Mouse (Mus musculus): ENCODE data around the gene Mbd4. TPM values are rescaled to one million over a fixed set of nuclear protein-coding genes. Genes with fewer than 3 reads are reported as not detected.
"Not testable (repeated sequence)": the region's sequence is repeated elsewhere in the genome, so short reads cannot be mapped to it uniquely, and the experiment has no call there.

Mbd4 gene
- polyA plus RNA-seq, 1 experiment: 9.5 TPM

DNA sequence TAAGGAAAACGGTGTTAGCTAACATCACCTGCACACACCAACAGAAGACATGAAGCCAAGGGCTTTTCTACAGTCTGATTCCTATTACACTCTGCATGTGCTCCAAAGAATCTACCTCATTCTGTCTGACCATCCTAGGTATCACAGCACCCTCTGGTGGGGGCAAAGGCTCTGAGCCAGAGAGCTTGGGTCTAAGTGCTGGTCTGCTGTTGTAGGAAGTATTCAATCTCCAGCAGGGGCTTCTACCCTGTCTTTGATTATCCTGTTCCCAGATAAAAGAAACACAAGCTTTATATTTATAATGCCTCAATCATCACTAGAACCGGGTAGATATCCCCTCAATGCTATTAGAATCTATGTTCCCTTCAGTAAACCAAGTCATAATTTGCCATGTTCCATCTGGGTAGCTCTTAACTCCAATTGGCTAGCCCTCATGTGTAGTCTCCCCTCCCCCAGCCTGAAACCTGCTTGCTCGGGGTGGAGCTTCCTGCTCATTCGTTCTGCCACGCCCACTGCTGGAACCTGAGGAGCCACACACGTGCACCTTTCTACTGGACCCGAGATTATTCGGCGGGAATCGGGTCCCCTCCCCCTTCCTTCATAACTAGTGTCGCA, 29.2 kb downstream of the Mbd4 start:
- not testable (repeated sequence) for H3K4me3 ChIP-seq (replicated peaks; ENCODE audit: insufficient read depth, low read depth, low read length); H3K27ac ChIP-seq (ENCODE audit: insufficient read depth, low read length); H3K27me3 ChIP-seq (ENCODE audit: control insufficient read depth, insufficient read depth, low read length); DNase-seq; H3K4me1 ChIP-seq (ENCODE audit: control insufficient read depth, insufficient read depth, low read length)
- 5% methylated on average over 6 of the region's 11 CpGs for WGBS
- TF ChIP-seq CTCF (IDR thresholded peaks at IDR 0.05; ENCODE audit: borderline replicate concordance, insufficient read depth, low read depth, low read length): peak; percentile 57

DNA sequence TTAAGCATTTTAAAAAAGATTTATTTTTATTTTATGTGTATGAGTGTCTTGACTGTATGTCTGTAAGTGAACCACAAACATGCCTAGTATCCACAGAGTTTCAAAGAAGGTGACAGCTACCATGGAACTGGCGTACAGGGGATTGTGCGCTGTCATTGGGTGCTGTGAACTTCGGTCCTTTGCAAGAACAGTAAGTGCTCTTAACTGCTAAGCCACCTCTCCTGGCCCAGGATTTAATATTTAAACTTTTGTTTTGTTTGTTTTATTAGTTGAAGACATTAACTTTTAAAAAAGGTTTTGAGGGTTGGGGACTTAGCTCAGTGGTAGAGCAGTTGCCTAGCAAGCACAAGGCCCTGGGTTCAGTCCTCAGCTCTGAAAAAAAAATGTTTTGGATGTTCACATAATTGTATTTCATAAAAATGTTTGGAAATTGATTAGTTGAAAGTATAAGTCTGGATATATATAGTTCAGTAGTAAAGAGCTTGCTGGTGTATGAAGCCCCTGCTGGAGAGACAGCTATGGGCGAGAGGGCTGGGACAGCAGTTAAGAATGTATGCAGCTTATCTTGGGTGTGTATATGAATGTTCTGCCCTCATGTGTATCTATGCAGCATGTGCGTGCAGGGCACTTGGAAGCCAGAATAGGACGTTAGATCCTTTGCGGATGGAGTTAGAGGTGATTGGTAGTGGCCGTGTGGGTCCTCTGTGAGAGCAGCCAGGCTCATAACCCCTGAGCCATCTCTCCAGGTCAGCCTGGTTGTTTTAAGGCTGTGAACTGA, 31.8 kb downstream of the Mbd4 start:
- no peak for TF ChIP-seq POLR2A (IDR thresholded peaks at IDR 0.05; ENCODE audit: borderline replicate concordance, insufficient read depth, low read length)

DNA sequence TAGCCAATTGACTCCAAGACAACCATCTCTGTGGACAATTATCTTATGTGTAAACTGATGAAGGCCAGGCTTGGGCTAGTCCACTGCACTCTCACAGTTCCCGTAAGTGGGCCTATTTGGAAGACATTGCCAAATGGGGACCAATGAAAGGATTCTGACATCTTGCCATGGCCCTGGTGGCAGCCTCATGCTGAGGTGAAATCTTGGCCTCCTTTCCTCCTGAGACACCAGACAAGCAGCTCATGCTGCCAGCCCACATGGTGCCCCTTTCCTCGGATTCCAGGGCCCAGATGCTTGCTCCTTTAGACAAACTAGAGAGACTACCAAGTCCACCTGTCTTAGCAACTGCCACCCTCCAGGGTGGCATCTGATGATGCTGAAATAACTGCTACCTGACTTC, 35.0 kb downstream of the Mbd4 start:
- no peak overlapping the region for H3K27ac ChIP-seq (ENCODE audit: insufficient read depth, low read length)
- peaks cover 5% of the 10 kb centered on the region for H3K4me1 ChIP-seq (ENCODE audit: control insufficient read depth, insufficient read depth, low read length)
- no peaks in the 10 kb centered on the region for H3K27me3 ChIP-seq (ENCODE audit: control insufficient read depth, insufficient read depth, low read length)
- WGBS: 19% methylated on average over 2 of the region's 2 CpGs
- H3K4me3 ChIP-seq (replicated peaks; ENCODE audit: insufficient read depth, low read depth, low read length): no peak overlapping the region
- no peak for DNase-seq
- TF ChIP-seq POLR2A (IDR thresholded peaks at IDR 0.05; ENCODE audit: borderline replicate concordance, insufficient read depth, low read length) (no peak), CTCF (IDR thresholded peaks at IDR 0.05; ENCODE audit: borderline replicate concordance, insufficient read depth, low read depth, low read length) (no peak)

More for the DNA sequence above, 31.8 kb downstream of the Mbd4 start:
- H3K4me3 ChIP-seq (replicated peaks; ENCODE audit: insufficient read depth, low read depth, low read length): no peak overlapping the region
- peaks cover 5% of the 10 kb centered on the region for H3K4me1 ChIP-seq (ENCODE audit: control insufficient read depth, insufficient read depth, low read length)
- H3K27me3 ChIP-seq (ENCODE audit: control insufficient read depth, insufficient read depth, low read length): no peaks in the 10 kb centered on the region
- no peak for DNase-seq
- H3K27ac ChIP-seq (ENCODE audit: insufficient read depth, low read length): no peak overlapping the region
- 84% methylated on average over 8 of the region's 8 CpGs for WGBS

DNA sequence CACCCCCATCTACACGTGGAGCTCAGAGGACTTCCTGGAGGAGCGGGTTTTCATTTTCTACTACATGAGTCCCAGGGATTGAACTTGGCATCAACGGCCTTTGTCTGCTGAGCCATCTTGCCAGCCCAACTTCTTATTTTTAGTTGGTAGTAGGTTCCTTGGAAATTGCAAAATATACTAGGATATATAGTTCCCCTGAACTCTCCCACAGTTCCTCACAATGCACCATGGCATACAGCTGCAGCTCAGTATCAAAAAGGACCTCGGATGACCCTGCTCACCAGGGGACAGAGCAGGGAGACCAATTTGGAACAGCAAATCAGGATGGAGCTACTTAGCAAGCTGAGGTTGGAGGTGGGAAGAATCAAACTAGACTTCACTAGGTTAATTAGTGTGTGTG, 38.1 kb downstream of the Mbd4 start:
- TF ChIP-seq CTCF (IDR thresholded peaks at IDR 0.05; ENCODE audit: borderline replicate concordance, insufficient read depth, low read depth, low read length): no peak
- TF ChIP-seq POLR2A (IDR thresholded peaks at IDR 0.05; ENCODE audit: borderline replicate concordance, insufficient read depth, low read length): no peak
- WGBS: 81% methylated on average over 4 of the region's 4 CpGs
- DNase-seq: no peak
- Histone ChIP-seq H3K4me3 (replicated peaks; ENCODE audit: insufficient read depth, low read depth, low read length) (no peak overlapping the region), H3K27ac (ENCODE audit: insufficient read depth, low read length) (no peak overlapping the region), H3K4me1 (ENCODE audit: control insufficient read depth, insufficient read depth, low read length) (peaks cover 5% of the 10 kb centered on the region), H3K27me3 (ENCODE audit: control insufficient read depth, insufficient read depth, low read length) (no peaks in the 10 kb centered on the region)

DNA sequence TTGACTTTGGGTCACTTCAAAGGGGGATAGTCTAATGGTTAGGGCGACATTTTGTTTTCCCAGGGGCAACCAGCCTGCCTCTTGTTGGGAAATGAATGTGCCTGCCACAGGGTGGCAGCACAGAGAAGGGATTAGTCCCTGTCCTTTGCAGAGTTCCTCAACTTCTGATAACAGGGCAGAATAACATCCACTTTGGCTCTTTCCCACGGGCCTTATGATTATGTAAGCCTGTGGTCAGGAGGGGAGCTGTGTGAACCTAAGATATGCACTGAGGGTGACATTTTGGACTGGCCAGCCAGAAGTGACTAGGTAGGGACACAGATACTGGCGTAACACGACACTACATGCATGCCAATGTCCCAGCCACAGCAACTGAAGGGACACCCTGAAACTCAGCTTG, 39.1 kb downstream of the Mbd4 start:
- TF ChIP-seq POLR2A (IDR thresholded peaks at IDR 0.05; ENCODE audit: borderline replicate concordance, insufficient read depth, low read length) (no peak), CTCF (IDR thresholded peaks at IDR 0.05; ENCODE audit: borderline replicate concordance, insufficient read depth, low read depth, low read length) (peak; percentile 48)
- H3K27me3 ChIP-seq (ENCODE audit: control insufficient read depth, insufficient read depth, low read length): no peaks in the 10 kb centered on the region

DNA sequence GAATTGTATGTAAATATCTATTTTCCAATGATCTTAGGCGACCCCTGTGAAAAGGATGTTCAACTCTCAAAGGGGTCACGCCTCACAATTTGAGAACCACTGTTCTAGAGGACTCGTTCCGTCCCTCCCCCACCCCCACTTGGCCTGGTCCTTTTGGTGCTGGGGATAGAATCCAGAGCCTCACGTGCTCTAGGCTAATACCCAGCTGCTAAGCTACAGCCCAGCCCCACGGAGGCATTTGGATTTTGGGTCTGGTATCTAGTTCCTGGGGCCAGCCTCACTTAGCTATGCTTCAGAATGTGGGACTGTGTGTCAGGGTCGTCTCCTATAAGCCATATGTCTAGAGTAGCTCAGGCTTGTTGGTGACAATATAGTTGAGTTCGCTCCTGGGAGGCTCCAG, 41.6 kb downstream of the Mbd4 start:
- Histone ChIP-seq H3K4me3 (replicated peaks; ENCODE audit: insufficient read depth, low read depth, low read length) (no peak overlapping the region), H3K4me1 (ENCODE audit: control insufficient read depth, insufficient read depth, low read length) (peaks cover 7% of the 10 kb centered on the region), H3K27me3 (ENCODE audit: control insufficient read depth, insufficient read depth, low read length) (no peaks in the 10 kb centered on the region), H3K27ac (ENCODE audit: insufficient read depth, low read length) (no peak overlapping the region)
- DNase-seq: no peak
- 61% methylated on average over 8 of the region's 8 CpGs for whole genome bisulfite sequencing
- TF ChIP-seq POLR2A (IDR thresholded peaks at IDR 0.05; ENCODE audit: borderline replicate concordance, insufficient read depth, low read length) (no peak), CTCF (IDR thresholded peaks at IDR 0.05; ENCODE audit: borderline replicate concordance, insufficient read depth, low read depth, low read length) (no peak)

More for the DNA sequence above, 39.1 kb downstream of the Mbd4 start:
- DNase-seq: no peak
- Histone ChIP-seq H3K4me3 (replicated peaks; ENCODE audit: insufficient read depth, low read depth, low read length) (no peak overlapping the region), H3K27ac (ENCODE audit: insufficient read depth, low read length) (no peak overlapping the region), H3K4me1 (ENCODE audit: control insufficient read depth, insufficient read depth, low read length) (peaks cover 5% of the 10 kb centered on the region)
- 41% methylated on average over 4 of the region's 4 CpGs for WGBS

DNA sequence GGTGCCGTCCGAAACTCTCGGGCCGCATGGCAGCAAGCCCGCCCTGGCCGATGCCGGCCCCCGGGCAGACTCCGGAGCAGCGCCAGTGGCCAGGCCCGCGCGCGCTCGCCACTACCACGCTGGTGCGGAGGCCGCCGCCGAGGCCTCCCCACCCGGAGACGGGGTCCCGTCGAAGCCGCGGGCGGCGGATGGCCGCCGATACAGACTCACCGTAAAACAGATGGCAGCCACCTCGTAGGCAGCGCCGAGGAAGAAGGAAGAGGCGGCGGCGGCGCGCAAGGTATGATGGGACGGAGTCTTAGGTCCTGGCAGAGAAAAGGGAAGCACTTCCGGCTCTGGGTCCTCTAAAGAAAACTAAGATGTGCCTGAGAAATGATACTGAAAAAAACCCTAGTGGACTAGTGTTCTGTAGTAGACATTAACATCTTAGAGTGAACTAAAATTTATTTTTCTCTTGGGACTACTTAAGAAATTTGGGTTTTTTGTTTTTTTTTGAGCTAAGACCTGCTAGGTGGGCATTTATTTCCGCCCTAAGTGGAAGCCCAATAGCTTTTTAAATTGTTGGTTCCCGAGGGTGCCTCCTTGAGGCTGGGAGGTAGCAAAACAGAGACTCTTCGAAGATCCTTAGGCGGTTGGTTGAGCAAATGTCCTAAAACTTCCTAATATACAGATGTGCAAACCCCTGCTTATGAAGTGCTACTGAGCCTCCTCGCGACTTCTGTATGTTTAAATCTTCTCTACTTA, 44.5 kb downstream of the Mbd4 start, which contains the start of gene Rpl32:
Gene Rpl32, minus strand, starts transcription at position 260 of the 744 bp plus-strand sequence.
- DNase-seq: peak; percentile 89 to 91
- Histone ChIP-seq H3K27me3 (ENCODE audit: control insufficient read depth, insufficient read depth, low read length) (no peaks in the 10 kb centered on the region), H3K4me3 (replicated peaks; ENCODE audit: insufficient read depth, low read depth, low read length) (peak within 1 kb of the TSS; percentile 71), H3K27ac (ENCODE audit: insufficient read depth, low read length) (peak within 1 kb of the TSS; percentile 35; the same call in 1 of the 2 replicates), H3K4me1 (ENCODE audit: control insufficient read depth, insufficient read depth, low read length) (peaks cover 12% of the 10 kb centered on the region)
- peak; percentile 53; the same call in 1 of the 2 replicates for TF ChIP-seq CTCF (IDR thresholded peaks at IDR 0.05; ENCODE audit: borderline replicate concordance, insufficient read depth, low read depth, low read length)
- TF ChIP-seq POLR2A (IDR thresholded peaks at IDR 0.05; ENCODE audit: borderline replicate concordance, insufficient read depth, low read length): peak; percentile 80
- WGBS: 1% methylated on average over 47 of the region's 47 CpGs
